8 mouse cellular contexts compared by ENCODE assay signal in the genomic region with DNA sequence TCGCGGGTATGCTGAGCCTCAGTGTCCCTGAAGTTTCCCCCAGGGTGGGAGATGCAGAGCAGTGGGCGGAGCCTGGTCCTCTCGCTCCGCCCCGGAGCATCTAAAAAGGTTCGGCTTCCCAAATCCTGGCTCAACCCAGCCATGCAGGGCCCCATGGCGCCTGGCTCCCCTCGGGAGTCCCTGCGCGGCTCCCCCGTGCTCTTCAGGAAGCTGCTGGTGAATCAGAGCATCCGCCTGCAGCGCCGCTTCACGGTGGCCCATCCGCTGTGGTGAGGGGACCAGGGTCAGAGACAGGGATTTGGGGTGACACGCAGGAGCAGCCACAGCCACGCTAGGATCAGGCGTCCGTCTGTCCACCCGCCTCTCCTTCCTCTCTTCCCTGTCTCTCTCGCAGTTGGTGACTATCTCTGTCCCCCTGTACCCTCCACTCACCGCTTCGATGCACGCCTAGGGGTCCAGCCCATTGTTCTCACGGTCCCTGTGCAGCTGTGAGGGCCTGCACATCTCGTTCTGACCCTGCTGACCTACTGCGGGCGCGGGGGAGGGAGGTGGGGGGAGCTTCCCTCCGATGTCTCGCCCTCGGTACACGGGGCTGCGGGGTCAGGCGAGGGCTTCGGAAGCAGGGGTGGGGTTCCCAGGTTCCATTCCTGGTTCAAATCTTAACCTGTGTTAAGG. TPM values are rescaled to one million over a fixed set of nuclear protein-coding genes. Genes with fewer than 3 reads are reported as not detected.
A peak's percentile ranks its signal among the peaks of the same experiment; 100 is the strongest.
DNase-seq lines count a peak whose midpoint lies in the region; ATAC-seq lines count a peak whose summit lies in the region.

No protein-coding gene starts in this region.

- 3% methylated on average over 38 of the region's 38 CpGs for WGBS in limb, embryonic 15.5 days
- WGBS in stomach, embryonic 16.5 days = 5% methylated on average over 38 of the region's 38 CpGs

- peak; percentile 98 for DNase-seq in heart, adult 11 months
- no peak for DNase-seq in heart, adult 9 months (ENCODE audit: low spot score in 2 of 2)
- peak; percentile 54 to 62 for DNase-seq in heart, postnatal 14 days
- no peak for DNase-seq in ovary, postnatal 14 days (ENCODE audit: low spot score)
- no peak for DNase-seq in left cerebral cortex, postnatal 14 days (ENCODE audit: low spot score in 2 of 2)

- no peak overlapping the region for H3K9ac ChIP-seq in limb, embryonic 15.5 days
- no peak overlapping the region for H3K9ac ChIP-seq in stomach, embryonic 16.5 days (ENCODE audit: low read length)

- no peak overlapping the region for H3K27ac ChIP-seq in limb, embryonic 15.5 days
- no peak overlapping the region for H3K27ac ChIP-seq in stomach, embryonic 16.5 days (ENCODE audit: low read length)

- H3K4me1 ChIP-seq in limb, embryonic 15.5 days = peaks cover 16% of the 10 kb centered on the region
- peaks cover 10% of the 10 kb centered on the region for H3K4me1 ChIP-seq in stomach, embryonic 16.5 days (ENCODE audit: control insufficient read depth, insufficient read depth, low read length)

- intact Hi-C loops in heart, postnatal 14 days (cut with DNase I) = no loop called here
- intact Hi-C loops in left cerebral cortex, postnatal 14 days (cut with DNase I) = no loop called here

- H3K27me3 ChIP-seq in limb, embryonic 15.5 days = peaks cover 84% of the 10 kb centered on the region
- peaks cover 39% of the 10 kb centered on the region for H3K27me3 ChIP-seq in stomach, embryonic 16.5 days (ENCODE audit: control insufficient read depth, insufficient read depth, low read length)

- ATAC-seq in common myeloid progenitor, adult 5-6 weeks (replicated peaks; ENCODE audit: low read depth, poor library complexity, severe bottlenecking) = peak; percentile 18
- ATAC-seq in limb, embryonic 15.5 days (ENCODE audit: insufficient number of reproducible peaks, low FRiP score, low TSS enrichment, low read depth) = no peak
- ATAC-seq in stomach, embryonic 16.5 days (ENCODE audit: insufficient read depth, low FRiP score) = no peak

- H3K9me3 ChIP-seq in limb, embryonic 15.5 days = no peaks in the 10 kb centered on the region
- no peaks in the 10 kb centered on the region for H3K9me3 ChIP-seq in stomach, embryonic 16.5 days (replicated peaks; ENCODE audit: control insufficient read depth, low read length)

- 0 out of 2 replicates have a peak overlapping the region, but pooled peaks have one; percentile 46 for H3K4me2 ChIP-seq in limb, embryonic 15.5 days
- peak overlapping the region; percentile 56; the same call in 1 of the 2 replicates for H3K4me2 ChIP-seq in stomach, embryonic 16.5 days (ENCODE audit: low read depth, low read length)

- peak overlapping the region; percentile 28; the same call in 1 of the 2 replicates for H3K4me3 ChIP-seq in limb, embryonic 15.5 days
- peak overlapping the region; percentile 11; the same call in 1 of the 2 replicates for H3K4me3 ChIP-seq in stomach, embryonic 16.5 days (replicated peaks; ENCODE audit: low read length)

- no peaks in the 10 kb centered on the region for H3K36me3 ChIP-seq in limb, embryonic 15.5 days
- H3K36me3 ChIP-seq in stomach, embryonic 16.5 days (ENCODE audit: control insufficient read depth, insufficient read depth, low read length) = no peaks in the 10 kb centered on the region

RNA-seq across cellular contexts. Expression of a gene that starts 11.4 kb away (rescaled TPM):
- total RNA-seq in common myeloid progenitor, adult 5-6 weeks (2017) = 1.5 and 4.2 TPM in 2 replicates
- total RNA-seq in heart, postnatal 14 days (2021) = 10 to 100 TPM; 51.6 to 51.9 TPM
- polyA plus RNA-seq in limb, embryonic 15.5 days (2015; fragmentation: Nextera tagmentation; extraction: Ambion mirVana) = 17.1 and 19.4 TPM in 2 replicates
- 23.4 and 23.8 TPM in 2 replicates for polyA plus RNA-seq in stomach, embryonic 16.5 days (2015; fragmentation: Nextera tagmentation; extraction: Ambion mirVana)
- total RNA-seq in left cerebral cortex, postnatal 14 days (2021) = 100 to 1,000 TPM; 926 to 947 TPM

RNA-seq across cellular contexts. Expression of a gene that starts 17.6 kb away (rescaled TPM):
- 10.6 and 11.7 TPM in 2 replicates for total RNA-seq in common myeloid progenitor, adult 5-6 weeks (2017)
- total RNA-seq in heart, postnatal 14 days (2021) = 10 to 100 TPM; 29.3 to 29.9 TPM
- polyA plus RNA-seq in limb, embryonic 15.5 days (2015; fragmentation: Nextera tagmentation; extraction: Ambion mirVana) = 41.9 and 46.1 TPM in 2 replicates
- 47.6 and 54.3 TPM in 2 replicates for polyA plus RNA-seq in stomach, embryonic 16.5 days (2015; fragmentation: Nextera tagmentation; extraction: Ambion mirVana)
- 10 to 100 TPM; 36.3 to 36.5 TPM for total RNA-seq in left cerebral cortex, postnatal 14 days (2021)

RNA-seq across cellular contexts. Expression of a gene that starts 19.6 kb away (rescaled TPM):
- 0.09 TPM in 1 of 2 replicates, not detected in the other for total RNA-seq in common myeloid progenitor, adult 5-6 weeks (2017)
- total RNA-seq in heart, postnatal 14 days (2021) = 1 to 10 TPM; 4.5 to 4.6 TPM
- 0.05 and 0.16 TPM in 2 replicates for polyA plus RNA-seq in limb, embryonic 15.5 days (2015; fragmentation: Nextera tagmentation; extraction: Ambion mirVana)
- polyA plus RNA-seq in stomach, embryonic 16.5 days (2015; fragmentation: Nextera tagmentation; extraction: Ambion mirVana) = 0.23 and 0.84 TPM in 2 replicates
- 1 to 10 TPM; 1.0 to 1.7 TPM for total RNA-seq in left cerebral cortex, postnatal 14 days (2021)

RNA-seq across cellular contexts. Expression of a gene that starts 24.8 kb away (rescaled TPM):
- total RNA-seq in common myeloid progenitor, adult 5-6 weeks (2017) = not detected in 2 replicates
- not detected for total RNA-seq in heart, postnatal 14 days (2021)
- polyA plus RNA-seq in limb, embryonic 15.5 days (2015; fragmentation: Nextera tagmentation; extraction: Ambion mirVana) = not detected in 2 replicates
- polyA plus RNA-seq in stomach, embryonic 16.5 days (2015; fragmentation: Nextera tagmentation; extraction: Ambion mirVana) = 2.0 and 4.2 TPM in 2 replicates
- not detected for total RNA-seq in left cerebral cortex, postnatal 14 days (2021)

RNA-seq across cellular contexts. Expression of a gene that starts 33.4 kb away (rescaled TPM):
- total RNA-seq in common myeloid progenitor, adult 5-6 weeks (2017) = 19.8 and 23.7 TPM in 2 replicates
- 10 to 100 TPM; 31.4 to 33.1 TPM for total RNA-seq in heart, postnatal 14 days (2021)
- polyA plus RNA-seq in limb, embryonic 15.5 days (2015; fragmentation: Nextera tagmentation; extraction: Ambion mirVana) = 85.8 and 91.4 TPM in 2 replicates
- 57.6 and 60.8 TPM in 2 replicates for polyA plus RNA-seq in stomach, embryonic 16.5 days (2015; fragmentation: Nextera tagmentation; extraction: Ambion mirVana)
- total RNA-seq in left cerebral cortex, postnatal 14 days (2021) = 100 to 1,000 TPM; 162 to 174 TPM

Comparison
In these comparisons a context has a peak if more than half of its experiments do, and no peak if none do; other contexts are left out.
1. DNase-seq: peak in heart, adult 11 months (single experiment) and heart, postnatal 14 days (2 of 2); none in heart, adult 9 months (0 of 2), ovary, postnatal 14 days (single experiment) and left cerebral cortex, postnatal 14 days (0 of 2).
2. RNA of a gene that starts 11.4 kb away (total RNA-seq): 926 to 947 TPM in left cerebral cortex, postnatal 14 days and 51.6 to 51.9 TPM in heart, postnatal 14 days; 1.5 to 4.2 TPM in common myeloid progenitor, adult 5-6 weeks; every median in the first group is over 10 times any median in the second.